Mouse (Mus musculus) ovary, postnatal 36 days (tissue): ENCODE measurements around the gene Agps.

Source experiments
- DNase-seq: peaks from one replicate; pipeline ENCODE4 v3.0.0; 2022; ENCODE audit warnings: low spot score, mixed read lengths

Gene Agps

DNA sequence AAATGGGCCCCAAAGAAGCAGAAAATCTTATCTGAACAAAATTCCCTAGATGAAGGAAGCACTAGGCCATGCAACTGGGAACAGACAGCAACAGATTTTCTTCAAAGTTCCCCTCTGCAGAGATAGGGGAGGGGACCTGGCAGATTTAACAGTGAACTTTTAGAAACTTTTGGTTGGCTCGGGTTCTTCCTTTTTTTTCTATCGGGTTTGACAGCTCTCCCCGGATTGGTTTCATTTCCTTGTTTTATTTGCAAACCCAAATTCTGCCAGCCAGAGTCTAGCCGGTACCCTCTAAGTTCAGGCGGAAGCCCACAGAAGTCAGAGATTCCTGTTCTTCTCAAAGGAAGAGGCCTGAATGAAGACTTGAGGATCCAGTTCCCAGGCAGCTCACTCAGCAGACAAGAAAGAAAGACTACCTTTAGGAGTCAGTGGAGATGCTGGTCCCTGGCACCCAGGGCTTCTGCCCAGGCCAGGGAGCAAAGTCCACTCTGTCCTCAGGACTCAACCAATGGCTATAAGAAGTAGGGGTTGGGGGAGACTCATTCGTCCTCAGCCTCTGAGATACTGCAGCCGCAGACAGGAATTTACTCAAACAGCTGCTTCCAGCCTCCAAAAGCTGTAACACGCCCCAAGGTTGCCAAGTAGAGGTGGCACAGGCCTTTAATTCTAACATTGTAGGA is 2.9 kb upstream of the Agps start:
- DNase-seq: no peak

- no peak for DNase-seq
Measured at GRCm38 (mm10) chr2:75830233-75830632, 1.7 kb upstream of the Agps start.

DNA sequence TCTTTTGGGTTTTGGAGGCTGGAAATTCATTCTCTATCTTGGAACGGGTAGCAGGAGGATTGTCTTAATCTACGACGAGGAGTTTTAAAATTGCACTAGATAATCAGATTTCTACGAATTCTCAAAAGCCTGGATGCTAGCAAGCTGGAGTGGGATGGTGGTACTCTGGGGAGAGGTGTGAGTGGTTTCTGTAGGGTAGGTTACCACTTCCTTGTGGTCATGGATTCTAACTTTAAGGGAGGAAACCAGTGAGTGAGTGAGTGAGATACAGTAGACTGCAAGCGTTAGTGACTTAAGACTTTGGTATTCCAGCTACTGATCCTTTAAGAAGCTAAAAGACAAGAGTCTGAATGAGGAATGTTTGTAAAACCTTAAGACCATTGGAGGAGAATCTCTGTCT is 804 bp downstream of the Agps start:
- DNase-seq: no peak

GRCm38 (mm10) chr2:75834492-75834891 is 2.5 kb downstream of the Agps start:
- DNase-seq: no peak

DNA sequence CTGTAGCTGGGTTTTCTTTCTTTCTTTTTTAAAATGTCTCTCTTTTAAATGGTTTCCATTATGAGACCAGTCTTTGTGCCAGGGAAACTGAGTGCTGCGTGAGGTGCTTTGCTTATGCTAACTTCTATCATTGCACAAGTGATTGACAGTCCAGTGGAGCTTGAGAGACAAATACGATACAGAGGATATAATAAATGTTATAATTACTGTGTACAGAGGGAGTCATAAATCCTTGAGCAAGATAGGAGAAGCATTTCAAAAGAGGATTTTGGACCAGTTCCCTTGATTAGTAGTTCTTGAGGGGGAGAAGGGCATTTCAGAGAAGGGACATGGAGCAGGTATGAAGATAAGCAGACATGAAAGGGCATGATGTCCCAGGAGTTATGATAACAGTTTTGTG is 10.3 kb downstream of the Agps start:
- no peak for DNase-seq

DNA sequence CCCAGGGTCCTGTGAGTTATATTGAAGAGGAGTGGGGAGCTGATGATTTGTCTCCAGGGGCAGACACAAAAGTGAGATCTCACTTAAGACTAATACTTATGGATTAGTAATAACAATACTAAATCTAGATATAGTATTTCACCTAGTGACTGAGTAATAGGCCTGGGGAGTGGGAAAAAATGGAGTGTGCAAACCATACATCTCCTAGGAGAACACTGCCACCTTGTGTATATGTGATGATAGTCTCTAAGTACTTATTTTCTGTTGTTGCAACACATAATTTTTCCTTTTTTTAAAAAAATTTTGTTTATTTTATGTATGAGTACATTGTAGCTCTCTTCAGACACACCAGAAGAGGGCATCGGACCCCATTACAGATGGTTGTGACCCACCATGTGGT is 15.7 kb downstream of the Agps start:
- DNase-seq: no peak

DNA sequence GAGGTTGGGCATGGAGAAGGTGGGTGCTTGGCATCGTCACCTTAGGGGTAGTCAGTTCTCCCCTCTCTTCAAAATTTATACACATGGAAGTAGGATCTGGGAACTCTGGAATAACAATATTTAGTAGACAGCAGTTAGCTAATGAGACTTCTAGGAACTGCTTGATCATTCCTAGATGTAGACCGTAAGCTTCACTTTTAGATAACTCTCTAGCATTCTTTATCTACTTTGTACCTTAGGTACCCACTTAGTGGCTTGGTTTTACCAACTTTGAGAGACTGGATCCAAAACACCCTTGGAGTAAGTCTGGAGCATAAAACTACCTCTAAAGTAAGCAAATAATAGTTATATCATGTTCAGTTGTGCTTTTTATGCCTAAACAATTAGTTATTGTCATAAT is 20.5 kb downstream of the Agps start:
- no peak for DNase-seq

DNA sequence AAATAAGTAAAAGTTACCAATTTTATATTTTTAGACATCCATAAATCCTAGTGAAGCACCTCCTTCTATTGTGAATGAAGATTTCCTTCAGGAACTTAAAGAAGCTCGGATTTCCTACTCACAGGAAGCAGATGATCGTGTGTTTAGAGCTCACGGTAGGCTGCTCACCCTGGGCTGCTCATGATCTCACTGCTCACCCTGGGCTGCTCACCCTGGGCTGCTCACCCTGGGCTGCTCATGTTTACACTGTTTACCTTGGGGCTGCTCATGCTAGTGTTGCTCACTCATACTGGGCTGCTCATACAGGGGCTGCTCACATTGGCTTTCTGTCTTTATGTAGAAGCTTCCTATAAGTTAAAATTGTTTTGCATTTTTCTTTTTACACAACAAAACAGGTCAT is 22.2 kb downstream of the Agps start:
- no peak for DNase-seq

- no peak for DNase-seq
Measured at GRCm38 (mm10) chr2:75861115-75861514, 29.1 kb downstream of the Agps start.

DNA sequence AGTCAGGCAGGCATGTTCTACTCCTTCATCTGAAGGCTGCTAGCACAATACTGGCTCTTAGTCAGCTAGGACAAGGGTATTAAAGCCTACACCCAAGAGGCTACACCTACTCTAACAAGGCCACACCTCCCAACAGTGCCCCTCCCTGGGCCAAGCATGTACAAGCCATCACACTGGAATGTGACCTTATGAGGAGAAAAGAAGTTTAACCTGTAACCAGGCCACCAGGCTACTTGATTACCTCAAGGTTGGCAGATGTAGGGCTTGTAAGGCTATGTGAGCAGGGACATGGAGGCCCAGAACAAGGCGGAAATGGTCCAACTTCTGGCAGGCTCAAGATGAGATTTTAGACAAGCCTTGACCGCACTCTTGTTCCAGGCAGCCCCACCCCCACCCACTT is 37.6 kb downstream of the Agps start:
- DNase-seq: no peak

DNA sequence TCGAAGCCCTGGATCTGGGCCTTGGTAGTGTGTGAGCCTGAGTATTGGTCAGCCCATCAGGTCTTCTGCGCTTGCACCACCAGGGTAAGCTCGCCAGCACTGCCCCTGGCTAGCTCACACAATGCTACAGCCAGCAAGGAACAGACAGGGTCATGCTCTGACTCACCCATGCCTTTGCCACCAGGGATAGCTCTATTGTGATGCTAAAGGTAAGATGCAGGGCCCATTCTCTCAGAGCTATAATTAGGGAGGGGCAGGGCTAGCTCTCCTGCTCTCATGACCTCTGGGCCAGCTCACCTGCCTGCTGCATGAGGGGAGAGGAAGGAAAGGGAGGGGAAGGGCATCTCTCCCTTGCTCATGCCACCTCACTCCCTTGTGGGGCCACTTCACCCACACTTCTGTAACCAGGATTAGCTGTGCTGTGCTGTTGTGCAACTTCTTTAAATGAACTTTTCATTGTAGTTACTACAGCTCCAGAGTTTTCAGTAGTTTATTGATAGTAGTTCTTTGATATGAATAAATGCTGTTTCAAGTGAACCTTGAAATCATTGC is 42.1 kb downstream of the Agps start:
- DNase-seq: no peak

- no peak for DNase-seq
Measured at GRCm38 (mm10) chr2:75879791-75880190, 47.8 kb downstream of the Agps start.

DNA sequence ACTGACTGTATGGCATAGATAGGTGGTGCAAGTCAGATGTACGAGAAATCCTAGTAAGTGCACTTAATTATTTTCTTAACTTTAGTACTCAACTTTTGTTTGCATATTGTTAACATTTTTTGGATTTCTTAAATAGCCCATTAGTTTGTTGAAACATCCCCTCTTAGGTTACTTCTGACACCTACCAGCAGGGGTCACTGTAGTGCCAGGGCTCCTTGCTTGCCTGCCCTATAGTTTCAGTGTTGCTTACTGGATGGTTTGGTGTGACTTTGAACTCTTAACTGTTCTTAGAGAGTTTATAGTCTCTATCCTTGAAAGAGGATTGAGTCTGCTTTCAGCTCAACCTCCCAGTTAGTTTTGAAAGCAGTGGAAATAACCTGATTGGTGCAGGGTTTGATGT is 51.6 kb downstream of the Agps start:
- peak; percentile 36 for DNase-seq

- DNase-seq: no peak
Measured at GRCm38 (mm10) chr2:75891981-75892380, 60.0 kb downstream of the Agps start.

DNA sequence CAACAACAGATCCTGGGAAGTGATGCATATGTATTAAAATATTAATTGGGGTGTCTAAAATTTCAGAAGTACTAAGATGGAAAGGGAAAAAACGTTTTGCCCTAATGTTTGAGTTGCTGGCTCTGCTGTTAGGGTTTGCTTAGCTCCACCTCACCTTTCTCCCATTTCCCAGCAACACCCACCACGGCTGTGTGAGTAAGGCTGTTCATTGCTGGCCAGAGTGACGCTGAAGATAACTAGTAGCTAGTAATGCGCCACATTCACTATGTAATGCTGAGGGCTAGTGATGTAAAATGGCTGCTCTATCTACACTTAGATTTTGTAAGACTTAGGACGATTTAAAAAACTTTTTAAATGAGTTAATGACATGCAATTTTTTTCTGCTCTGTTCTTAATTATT is 63.7 kb downstream of the Agps start:
- DNase-seq: no peak

DNA sequence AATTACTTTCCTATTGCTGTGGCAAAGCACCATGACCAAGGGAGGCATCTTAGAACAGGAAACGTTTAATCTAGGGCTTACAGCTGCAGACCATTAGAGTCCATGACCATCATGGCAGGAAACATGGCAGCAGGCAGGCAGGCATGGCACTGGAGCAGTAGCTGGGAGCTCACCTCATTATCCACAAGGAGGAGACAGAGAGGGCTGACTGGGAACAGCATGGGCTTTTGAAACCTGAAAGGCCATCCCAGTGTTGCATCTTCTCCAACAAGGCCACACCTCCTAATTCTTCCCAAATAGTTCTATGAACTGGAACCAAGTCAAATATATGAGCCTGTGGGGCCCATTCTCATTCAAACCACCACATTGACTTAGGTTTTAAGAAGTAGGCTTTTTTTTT is 68.3 kb downstream of the Agps start:
- DNase-seq: no peak

DNA sequence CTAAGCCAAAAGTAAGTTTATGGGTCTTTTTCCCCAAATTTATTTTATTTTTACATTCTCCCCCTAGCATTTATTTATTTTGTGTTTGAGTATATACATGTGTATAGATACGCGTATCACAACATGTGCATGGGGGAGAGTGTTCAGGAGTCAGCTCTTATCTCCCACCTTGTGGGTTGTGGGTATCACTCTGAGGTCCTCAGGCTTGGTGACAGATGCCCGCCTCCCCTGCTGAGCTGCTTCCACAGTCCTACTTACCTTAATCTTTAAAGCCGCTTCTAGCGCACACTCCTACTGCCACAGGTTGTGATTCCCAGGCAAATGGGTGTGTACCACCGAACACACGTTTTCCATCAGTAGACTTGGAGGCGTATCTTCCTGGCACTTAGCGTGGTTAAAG is 69.9 kb downstream of the Agps start:
- DNase-seq: no peak

DNA sequence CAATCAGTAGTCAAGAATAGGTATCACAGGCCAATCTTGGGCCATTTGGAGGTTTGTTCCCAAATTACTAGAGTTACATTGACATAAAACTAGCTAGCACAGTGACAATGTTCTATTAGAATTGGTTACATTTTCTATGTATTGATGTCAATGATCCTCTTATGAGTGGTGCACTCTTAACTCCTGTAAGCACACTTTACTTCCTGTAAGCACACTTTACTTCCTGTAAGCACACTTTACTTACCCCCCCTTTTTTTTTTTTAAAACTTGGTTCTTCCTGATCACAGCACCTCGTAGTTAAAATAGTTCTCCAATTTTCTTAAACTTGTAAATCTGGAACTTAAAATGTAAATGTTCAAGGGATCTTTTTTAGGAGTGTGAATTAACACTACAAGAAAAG is 75.2 kb downstream of the Agps start:
- DNase-seq: no peak

DNA sequence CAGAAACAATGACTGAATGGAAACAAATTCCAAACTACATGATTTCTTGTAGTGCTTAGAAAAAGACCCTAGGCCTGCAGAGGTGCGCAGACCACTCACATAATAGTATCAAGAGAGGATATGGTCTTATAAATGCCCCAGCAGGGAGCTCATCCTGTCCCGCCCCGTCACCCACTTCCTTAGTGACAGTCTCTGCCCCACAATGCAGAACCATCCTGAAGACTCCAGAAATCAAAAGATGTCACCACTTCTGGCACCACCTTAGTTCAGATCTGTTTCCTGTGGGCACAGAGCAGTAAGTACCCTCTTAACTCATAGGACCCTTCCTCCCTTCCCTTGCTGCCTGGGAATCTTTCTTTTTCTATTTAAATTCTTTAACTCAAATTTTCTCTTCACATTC is 83.1 kb downstream of the Agps start:
- DNase-seq: no peak

DNA sequence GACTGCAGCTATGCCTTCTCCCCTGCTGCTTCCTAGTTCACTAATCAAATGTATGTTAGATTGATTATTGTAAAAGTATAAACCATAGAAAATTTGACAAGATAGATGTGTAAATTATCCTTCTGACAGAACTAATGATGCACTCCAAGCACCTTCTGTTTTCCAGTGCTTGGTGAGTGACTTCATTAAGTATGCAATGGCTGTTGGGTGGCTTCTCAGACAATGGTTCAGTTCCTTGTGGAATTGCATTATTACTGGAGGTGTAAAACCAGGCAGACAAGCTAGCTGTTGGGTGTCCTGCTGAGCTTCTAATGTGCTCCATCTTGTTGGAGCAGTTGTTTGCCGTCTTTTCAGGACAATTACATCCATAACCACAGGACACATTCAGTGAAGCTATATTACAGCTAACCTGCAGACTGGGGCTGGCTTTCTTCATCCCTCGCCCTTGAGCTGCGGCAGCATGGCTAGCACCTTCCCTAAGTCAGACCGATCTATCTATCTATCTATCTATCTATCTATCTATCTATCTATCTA is 91.9 kb downstream of the Agps start:
- no peak for DNase-seq

DNA sequence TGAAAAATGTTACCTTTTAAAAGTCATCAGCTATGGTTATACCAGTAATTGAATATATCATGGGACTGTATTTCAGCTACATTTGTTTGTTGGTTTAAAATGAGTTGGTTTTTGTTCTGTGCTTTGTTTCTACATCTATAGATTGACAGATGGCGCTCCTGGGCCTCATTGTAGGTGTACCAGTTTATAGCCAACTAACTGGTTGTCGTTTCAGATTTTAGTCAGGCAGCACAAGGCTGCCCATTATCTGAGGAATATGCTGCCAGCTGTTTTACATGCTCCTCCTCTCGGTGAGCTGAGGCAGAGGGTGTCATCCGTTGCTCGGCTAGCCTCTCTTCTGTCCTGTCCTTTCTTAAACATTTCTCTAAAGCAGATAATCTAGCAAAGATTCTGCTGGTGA is 94.1 kb downstream of the Agps start:
- DNase-seq: no peak

DNA sequence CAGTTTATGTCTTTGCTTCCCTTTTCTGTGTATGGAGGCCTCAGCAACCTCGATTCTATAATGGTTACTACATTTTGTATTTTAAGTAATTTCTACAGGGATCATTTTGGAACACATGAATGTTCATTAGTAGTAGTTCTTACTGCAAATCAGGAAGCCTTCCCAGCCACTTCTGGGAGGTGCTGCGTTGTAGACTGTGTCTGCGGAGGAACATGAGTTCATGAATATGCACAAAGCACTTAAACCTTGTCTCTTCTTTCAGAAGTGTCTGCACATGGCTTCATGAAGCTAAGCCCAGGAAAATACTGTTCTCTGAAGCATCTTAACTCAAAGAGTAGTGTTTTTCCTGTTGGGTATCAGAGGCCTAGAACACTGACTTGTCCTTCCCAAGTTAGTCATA is 96.0 kb downstream of the Agps start:
- DNase-seq: no peak

DNA sequence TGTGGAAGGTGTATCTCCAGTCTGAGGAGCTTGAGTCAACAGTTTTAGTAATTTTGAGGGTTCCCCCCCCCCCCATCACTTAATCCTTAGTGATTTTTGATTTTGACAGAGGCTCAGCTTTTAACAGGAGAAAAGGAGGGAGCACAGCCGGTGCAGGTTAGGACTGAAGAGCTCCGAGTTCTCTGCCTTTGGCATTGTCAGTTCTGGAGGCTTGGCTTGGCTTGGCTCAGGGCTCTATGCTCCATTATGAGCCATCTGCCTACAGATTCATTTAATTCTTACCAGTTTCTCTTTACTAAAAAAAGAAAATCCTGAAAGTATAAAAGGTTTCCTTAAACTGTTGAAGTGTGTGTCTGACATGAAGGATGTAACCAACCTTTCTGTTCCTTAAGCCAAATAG is 97.2 kb downstream of the Agps start:
- DNase-seq: no peak

DNA sequence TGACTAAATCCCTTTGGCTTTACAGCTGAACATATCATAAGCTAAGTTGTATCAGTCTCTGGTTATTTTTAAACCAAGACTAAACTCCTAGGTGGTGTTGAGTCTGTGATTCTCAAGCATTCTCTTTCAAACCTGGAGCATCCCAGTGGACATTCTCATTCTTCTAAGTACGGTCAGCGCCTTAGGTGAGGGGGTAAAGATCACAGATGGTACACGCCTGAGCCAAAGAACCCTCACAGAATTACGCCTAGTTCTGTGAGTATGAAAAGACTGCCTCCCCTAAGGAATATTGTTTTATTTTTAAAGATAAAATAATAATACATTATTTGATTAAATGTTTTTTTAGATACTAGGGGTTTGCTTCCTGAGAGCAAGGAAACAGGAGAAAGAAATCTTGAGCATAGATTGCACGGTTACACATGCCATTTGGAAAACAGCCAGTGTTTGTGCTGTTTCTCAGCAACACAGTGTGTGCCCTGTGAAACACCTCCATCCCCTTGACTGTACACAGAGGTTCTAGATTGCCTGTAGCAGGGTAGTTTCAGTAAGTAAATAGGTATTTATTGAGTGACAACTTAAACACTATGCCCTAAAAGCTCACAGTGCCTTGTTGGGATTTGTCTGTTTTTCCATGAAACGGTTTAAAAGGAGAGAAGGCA is 97.9 kb downstream of the Agps start:
- no peak for DNase-seq
